Mouse (Mus musculus): ENCODE measurements around the gene Gm45902.

DNA sequence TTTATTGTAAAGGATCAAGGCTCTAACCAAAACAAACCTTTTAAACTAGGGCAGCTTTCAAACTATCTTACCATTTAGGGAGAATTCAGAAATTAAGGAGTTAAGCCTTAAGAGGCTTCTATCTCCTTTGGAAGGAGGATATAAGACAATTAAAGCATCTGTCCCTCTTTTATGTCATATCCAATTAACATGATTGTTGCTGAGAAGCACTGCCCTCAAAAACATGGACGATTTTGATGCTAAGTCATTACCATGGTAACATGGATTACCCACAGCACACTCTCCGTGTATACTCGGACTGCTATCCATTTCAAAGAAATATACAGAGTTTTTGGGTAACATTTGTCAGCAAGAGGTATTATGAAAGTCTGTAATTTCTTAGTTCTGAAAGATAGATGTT is 22.8 kb downstream of the Gm45902 start:
- no peak for TF ChIP-seq CTCF (IDR thresholded peaks at IDR 0.05; ENCODE audit: low read depth)
- TF ChIP-seq EP300 (optimal IDR thresholded peaks at IDR 0.05): no peak
